Mouse (Mus musculus) heart, postnatal 0 days (tissue): ENCODE data around the gene Clcf1.

ENCODE experiments used
- CTCF ChIP-seq: IDR thresholded peaks from 2 replicates; pipeline ENCODE4 v1.5.1; 2016; ENCODE audit warnings: antibody characterized with exemption, control low read depth, low read depth
- EP300 ChIP-seq: IDR thresholded peaks from 2 replicates; pipeline ENCODE4 v1.6.1; 2016; ENCODE audit warnings: antibody characterized with exemption, low read depth

GRCm38 (mm10) chr19:4219943-4220342 is 5.9 kb downstream of the Clcf1 start:
- TF ChIP-seq EP300 (no peak), CTCF (no peak)
